Mouse (Mus musculus): ENCODE measurements around the gene Uhmk1. TPM values are rescaled to one million over a fixed set of nuclear protein-coding genes. Genes with fewer than 3 reads are reported as not detected.

Gene Uhmk1
- polyA plus RNA-seq, 1 experiment from 2014 or later = 19.7 TPM

DNA sequence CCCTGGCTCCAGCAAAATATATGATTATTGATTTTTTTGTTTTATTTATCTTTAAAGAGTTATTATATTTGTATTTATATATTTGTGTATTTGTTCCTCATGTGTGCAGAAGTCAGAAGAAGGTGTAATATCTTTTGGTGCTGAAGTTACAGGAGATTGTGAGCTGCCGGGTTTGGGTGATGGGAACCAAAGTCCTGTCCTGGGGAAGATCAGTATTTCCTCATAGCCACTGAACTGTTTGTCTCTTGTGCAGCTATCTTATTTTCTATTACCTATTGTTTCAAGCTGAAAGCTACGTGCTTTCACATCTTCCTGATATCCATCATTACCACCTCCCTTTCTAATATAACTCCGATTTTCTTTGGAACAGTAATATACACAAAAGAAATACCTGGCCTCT is 393 bp upstream of the Uhmk1 start:
- peak overlapping the region; percentile 92 for H3K4me3 ChIP-seq (ENCODE audit: low read depth, low read length)
- H3K9me3 ChIP-seq (ENCODE audit: control insufficient read depth, low read length) = no peaks in the 10 kb centered on the region
- H3K4me1 ChIP-seq (ENCODE audit: control insufficient read depth, insufficient read depth, low read length) = 0 out of 2 replicates have a peak, but pooled peaks cover 3% of the 10 kb centered on the region
- ATAC-seq (ENCODE audit: insufficient read depth, low FRiP score, low TSS enrichment) (no peak), DNase-seq (ENCODE audit: low spot score) (no peak)
- no peaks in the 10 kb centered on the region for H3K27me3 ChIP-seq (ENCODE audit: control insufficient read depth, insufficient read depth, low read length)
- WGBS = 72% methylated on average over 3 of the region's 3 CpGs
- H3K36me3 ChIP-seq (ENCODE audit: control insufficient read depth, insufficient read depth, low read length) = no peaks in the 10 kb centered on the region; the same call in 1 of the 2 replicates
- no peak overlapping the region for H3K27ac ChIP-seq (ENCODE audit: low read depth, low read length)
- no peak overlapping the region for H3K9ac ChIP-seq (ENCODE audit: low read length)
- H3K4me2 ChIP-seq (ENCODE audit: low read depth) = peak overlapping the region; percentile 27; the same call in 1 of the 2 replicates

DNA sequence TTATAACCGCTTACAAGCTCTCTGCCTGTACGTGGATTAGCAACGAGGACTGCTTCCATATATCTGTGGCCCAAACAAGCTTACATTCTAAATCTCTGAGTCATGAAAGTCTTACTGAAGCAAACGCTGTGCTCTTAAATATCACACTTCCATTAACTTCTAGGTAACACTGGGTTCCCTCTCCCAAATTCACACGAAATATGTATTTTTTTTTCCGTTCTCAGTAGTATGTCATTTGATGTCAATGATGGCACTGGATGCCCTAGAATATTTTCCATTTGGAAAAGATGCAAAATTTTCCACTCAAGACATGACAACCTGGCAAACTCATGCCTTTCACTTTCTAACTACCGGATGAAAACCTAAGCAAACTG is 827 bp downstream of the Uhmk1 start:
- H3K36me3 ChIP-seq (ENCODE audit: control insufficient read depth, insufficient read depth, low read length) = no peaks in the 10 kb centered on the region; the same call in 1 of the 2 replicates
- ATAC-seq (ENCODE audit: insufficient read depth, low FRiP score, low TSS enrichment) (no peak), DNase-seq (ENCODE audit: low spot score) (no peak)
- 0 out of 2 replicates have a peak, but pooled peaks cover 3% of the 10 kb centered on the region for H3K4me1 ChIP-seq (ENCODE audit: control insufficient read depth, insufficient read depth, low read length)
- no peak overlapping the region for H3K27ac ChIP-seq (ENCODE audit: low read depth, low read length)
- H3K27me3 ChIP-seq (ENCODE audit: control insufficient read depth, insufficient read depth, low read length) = no peaks in the 10 kb centered on the region
- H3K4me3 ChIP-seq (ENCODE audit: low read depth, low read length) = peak overlapping the region; percentile 92
- H3K9me3 ChIP-seq (ENCODE audit: control insufficient read depth, low read length) = no peaks in the 10 kb centered on the region
- H3K4me2 ChIP-seq (ENCODE audit: low read depth) = peak overlapping the region; percentile 74
- 51% methylated on average over 7 of the region's 7 CpGs for WGBS
- H3K9ac ChIP-seq (ENCODE audit: low read length) = peak overlapping the region; percentile 91

DNA sequence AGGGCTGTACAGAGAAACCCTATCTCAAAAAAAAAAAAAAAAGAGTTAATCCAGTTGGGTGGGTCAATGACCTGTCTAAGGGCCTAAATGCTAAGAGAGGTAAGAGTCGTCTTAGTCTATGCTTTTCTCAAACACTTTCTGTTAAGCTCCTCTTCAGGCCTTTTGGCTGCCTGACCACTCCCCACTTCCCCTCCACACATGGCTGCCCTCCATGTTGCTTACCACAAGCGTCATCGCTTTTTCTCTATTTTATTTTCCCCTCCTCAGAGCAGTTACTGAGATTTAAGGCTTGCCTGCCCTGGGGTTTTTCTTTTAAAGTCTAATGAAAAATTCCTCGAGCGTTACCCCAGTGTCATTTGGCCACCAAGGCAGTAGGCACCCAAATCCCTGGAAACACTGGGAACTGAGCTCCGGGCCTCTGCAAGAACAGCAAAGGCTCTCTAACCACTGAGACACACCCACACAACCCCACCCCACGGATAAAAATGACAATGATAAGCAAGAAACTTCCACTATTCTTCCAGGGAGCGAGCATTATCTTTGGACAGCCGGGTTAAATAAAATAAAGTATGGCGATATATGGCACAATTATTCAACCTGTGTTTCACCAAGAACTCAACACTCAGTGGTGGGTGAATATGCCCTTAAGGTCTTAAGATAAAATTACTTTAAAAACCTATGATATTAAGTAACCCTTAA is 1.9 kb downstream of the Uhmk1 start:
- Histone ChIP-seq H3K27me3 (ENCODE audit: control insufficient read depth, insufficient read depth, low read length) (no peaks in the 10 kb centered on the region), H3K27ac (ENCODE audit: low read depth, low read length) (no peak overlapping the region), H3K4me1 (ENCODE audit: control insufficient read depth, insufficient read depth, low read length) (0 out of 2 replicates have a peak, but pooled peaks cover 3% of the 10 kb centered on the region), H3K36me3 (ENCODE audit: control insufficient read depth, insufficient read depth, low read length) (no peaks in the 10 kb centered on the region; the same call in 1 of the 2 replicates), H3K4me3 (ENCODE audit: low read depth, low read length) (no peak overlapping the region), H3K4me2 (ENCODE audit: low read depth) (no peak overlapping the region), H3K9ac (ENCODE audit: low read length) (no peak overlapping the region), H3K9me3 (ENCODE audit: control insufficient read depth, low read length) (no peaks in the 10 kb centered on the region)
- no peak for DNase-seq (ENCODE audit: low spot score)
- WGBS = 93% methylated on average over 10 of the region's 10 CpGs
- ATAC-seq (ENCODE audit: insufficient read depth, low FRiP score, low TSS enrichment) = no peak

DNA sequence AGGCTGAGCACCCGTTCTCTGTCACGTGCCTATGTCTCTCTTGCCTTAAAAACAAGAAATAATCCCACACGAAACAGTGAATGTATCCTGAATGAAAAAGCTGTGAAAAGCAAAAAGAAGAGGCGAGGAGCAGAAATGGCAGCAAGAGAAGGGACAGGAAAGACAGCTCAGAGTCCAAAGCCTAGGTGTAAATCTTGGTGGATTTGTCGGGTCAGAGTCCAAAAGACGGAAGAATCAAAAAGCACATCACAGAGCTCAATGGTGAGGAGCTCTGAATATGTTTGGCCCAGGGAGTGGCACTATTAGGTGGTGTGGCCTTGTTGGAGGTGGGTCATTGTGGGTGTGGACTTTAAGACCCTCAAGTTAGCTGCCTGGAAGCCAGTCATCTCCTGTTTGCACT is 8.8 kb downstream of the Uhmk1 start:
- H3K4me3 ChIP-seq (ENCODE audit: low read depth, low read length) = no peak overlapping the region
- H3K36me3 ChIP-seq (ENCODE audit: control insufficient read depth, insufficient read depth, low read length) = peaks cover 12% of the 10 kb centered on the region
- no peak overlapping the region for H3K9ac ChIP-seq (ENCODE audit: low read length)
- no peak for DNase-seq (ENCODE audit: low spot score)
- no peak for ATAC-seq (ENCODE audit: insufficient read depth, low FRiP score, low TSS enrichment)
- no peaks in the 10 kb centered on the region for H3K4me1 ChIP-seq (ENCODE audit: control insufficient read depth, insufficient read depth, low read length)
- H3K4me2 ChIP-seq (ENCODE audit: low read depth) = no peak overlapping the region
- WGBS = 95% methylated on average over 6 of the region's 6 CpGs
- H3K27ac ChIP-seq (ENCODE audit: low read depth, low read length) = no peak overlapping the region
- H3K9me3 ChIP-seq (ENCODE audit: control insufficient read depth, low read length) = no peaks in the 10 kb centered on the region
- H3K27me3 ChIP-seq (ENCODE audit: control insufficient read depth, insufficient read depth, low read length) = no peaks in the 10 kb centered on the region

DNA sequence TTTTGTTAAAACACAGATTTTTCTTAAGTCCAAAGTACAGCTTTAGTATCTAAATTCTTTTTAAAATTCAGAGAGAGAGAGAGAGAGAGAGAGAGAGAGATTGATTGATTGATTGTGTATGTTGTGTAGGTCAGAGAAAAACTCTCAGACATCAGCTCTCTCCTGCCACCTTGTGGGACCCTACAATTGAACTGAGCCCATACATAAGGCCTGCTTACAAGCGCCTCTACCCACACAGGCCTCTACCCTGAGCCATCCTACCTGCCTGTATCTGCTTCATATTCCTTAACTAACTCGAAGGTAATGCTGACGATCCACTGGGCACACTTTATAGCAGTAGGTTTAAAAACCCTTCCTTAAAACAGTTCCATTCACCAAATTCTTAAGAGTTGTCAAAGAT is 14.8 kb downstream of the Uhmk1 start:
- H3K9ac ChIP-seq (ENCODE audit: low read length) = no peak overlapping the region
- DNase-seq (ENCODE audit: low spot score) (peak; percentile 25), ATAC-seq (ENCODE audit: insufficient read depth, low FRiP score, low TSS enrichment) (no peak)
- no peak overlapping the region for H3K27ac ChIP-seq (ENCODE audit: low read depth, low read length)
- no peak overlapping the region for H3K4me2 ChIP-seq (ENCODE audit: low read depth)
- no peaks in the 10 kb centered on the region for H3K9me3 ChIP-seq (ENCODE audit: control insufficient read depth, low read length)
- H3K36me3 ChIP-seq (ENCODE audit: control insufficient read depth, insufficient read depth, low read length) = peaks cover 9% of the 10 kb centered on the region; the same call in 1 of the 2 replicates
- no peak overlapping the region for H3K4me3 ChIP-seq (ENCODE audit: low read depth, low read length)
- H3K27me3 ChIP-seq (ENCODE audit: control insufficient read depth, insufficient read depth, low read length) = no peaks in the 10 kb centered on the region
- WGBS = 78% methylated on average over 3 of the region's 3 CpGs
- no peaks in the 10 kb centered on the region for H3K4me1 ChIP-seq (ENCODE audit: control insufficient read depth, insufficient read depth, low read length)

DNA sequence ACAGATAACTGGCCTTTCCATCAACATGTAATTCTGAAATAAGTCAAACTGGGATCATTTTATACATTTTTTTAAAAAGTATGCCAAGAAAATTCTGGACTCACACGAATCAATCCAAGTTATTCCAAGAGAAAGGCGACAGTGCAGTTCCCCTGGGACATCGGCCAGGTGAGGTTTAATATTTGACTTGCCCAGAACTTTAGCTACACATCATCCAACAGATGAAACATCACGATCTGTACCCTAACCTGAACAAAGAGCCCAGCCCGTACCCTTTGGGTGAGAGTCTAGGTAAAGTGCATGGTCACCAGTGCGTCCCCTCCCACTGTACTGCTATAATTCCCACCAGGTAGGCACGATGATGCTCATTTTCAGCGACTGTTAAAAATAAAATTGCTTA is 19.0 kb downstream of the Uhmk1 start:
- DNase-seq (ENCODE audit: low spot score) (no peak), ATAC-seq (ENCODE audit: insufficient read depth, low FRiP score, low TSS enrichment) (no peak)
- no peak overlapping the region for H3K4me3 ChIP-seq (ENCODE audit: low read depth, low read length)
- WGBS = 94% methylated on average over 8 of the region's 8 CpGs
- no peaks in the 10 kb centered on the region for H3K4me1 ChIP-seq (ENCODE audit: control insufficient read depth, insufficient read depth, low read length)
- H3K9me3 ChIP-seq (ENCODE audit: control insufficient read depth, low read length) = no peaks in the 10 kb centered on the region
- H3K27ac ChIP-seq (ENCODE audit: low read depth, low read length) = no peak overlapping the region
- H3K36me3 ChIP-seq (ENCODE audit: control insufficient read depth, insufficient read depth, low read length) = peaks cover 10% of the 10 kb centered on the region; the same call in 1 of the 2 replicates
- no peak overlapping the region for H3K9ac ChIP-seq (ENCODE audit: low read length)
- H3K4me2 ChIP-seq (ENCODE audit: low read depth) = no peak overlapping the region
- H3K27me3 ChIP-seq (ENCODE audit: control insufficient read depth, insufficient read depth, low read length) = no peaks in the 10 kb centered on the region

DNA sequence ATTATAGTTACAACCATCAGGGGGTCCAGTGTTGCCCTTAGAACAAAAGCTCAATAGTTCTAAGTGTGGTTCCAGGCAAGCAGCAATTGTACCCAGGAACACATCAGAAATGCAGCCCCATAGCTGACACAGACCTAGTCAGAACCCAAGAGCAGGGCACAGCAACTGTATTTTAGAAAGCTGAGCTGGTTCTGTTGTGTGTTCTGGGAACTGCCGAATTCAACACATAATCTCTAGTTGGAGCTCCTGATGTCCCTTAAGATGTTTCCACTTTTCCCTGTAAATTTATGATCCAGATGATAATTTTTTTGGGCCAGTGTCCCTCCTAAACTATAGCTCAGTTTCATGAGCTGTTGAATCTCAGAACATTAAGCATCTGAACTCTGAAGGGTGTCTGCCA is 23.3 kb downstream of the Uhmk1 start:
- peaks cover 7% of the 10 kb centered on the region; the same call in 1 of the 2 replicates for H3K36me3 ChIP-seq (ENCODE audit: control insufficient read depth, insufficient read depth, low read length)
- H3K4me3 ChIP-seq (ENCODE audit: low read depth, low read length) = no peak overlapping the region
- H3K9me3 ChIP-seq (ENCODE audit: control insufficient read depth, low read length) = no peaks in the 10 kb centered on the region
- H3K4me1 ChIP-seq (ENCODE audit: control insufficient read depth, insufficient read depth, low read length) = no peaks in the 10 kb centered on the region
- no peak overlapping the region for H3K9ac ChIP-seq (ENCODE audit: low read length)
- H3K4me2 ChIP-seq (ENCODE audit: low read depth) = no peak overlapping the region
- H3K27ac ChIP-seq (ENCODE audit: low read depth, low read length) = no peak overlapping the region
- ATAC-seq (ENCODE audit: insufficient read depth, low FRiP score, low TSS enrichment) = no peak
- no peaks in the 10 kb centered on the region for H3K27me3 ChIP-seq (ENCODE audit: control insufficient read depth, insufficient read depth, low read length)
- WGBS = 85% methylated on average over 1 of the region's 1 CpGs
- DNase-seq (ENCODE audit: low spot score) = no peak

DNA sequence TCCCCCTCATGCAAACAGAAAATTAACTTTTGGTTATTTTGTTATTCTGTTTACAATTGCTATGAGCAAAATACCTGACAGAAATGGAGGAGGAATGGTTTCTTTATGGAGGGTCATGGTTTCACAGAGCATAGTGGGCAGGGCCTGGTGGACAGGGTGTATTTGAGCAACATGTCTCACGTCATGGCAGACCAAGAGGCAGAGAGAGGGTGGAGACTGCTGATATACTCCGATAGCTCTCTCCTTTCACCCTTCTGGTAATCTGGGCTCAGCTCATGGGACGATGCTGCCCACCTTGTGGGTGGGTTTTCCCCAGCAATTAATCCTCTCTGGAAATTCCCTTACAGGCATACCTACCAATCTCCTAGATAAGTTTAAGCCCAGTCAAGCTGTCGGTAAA is 25.0 kb downstream of the Uhmk1 start:
- Histone ChIP-seq H3K9me3 (ENCODE audit: control insufficient read depth, low read length) (no peaks in the 10 kb centered on the region), H3K4me3 (ENCODE audit: low read depth, low read length) (no peak overlapping the region), H3K4me2 (ENCODE audit: low read depth) (no peak overlapping the region), H3K9ac (ENCODE audit: low read length) (no peak overlapping the region), H3K36me3 (ENCODE audit: control insufficient read depth, insufficient read depth, low read length) (peaks cover 6% of the 10 kb centered on the region; the same call in 1 of the 2 replicates), H3K27ac (ENCODE audit: low read depth, low read length) (no peak overlapping the region), H3K27me3 (ENCODE audit: control insufficient read depth, insufficient read depth, low read length) (no peaks in the 10 kb centered on the region), H3K4me1 (ENCODE audit: control insufficient read depth, insufficient read depth, low read length) (no peaks in the 10 kb centered on the region)
- 85% methylated on average over 4 of the region's 4 CpGs for WGBS
- no peak for DNase-seq (ENCODE audit: low spot score)
- no peak for ATAC-seq (ENCODE audit: insufficient read depth, low FRiP score, low TSS enrichment)

DNA sequence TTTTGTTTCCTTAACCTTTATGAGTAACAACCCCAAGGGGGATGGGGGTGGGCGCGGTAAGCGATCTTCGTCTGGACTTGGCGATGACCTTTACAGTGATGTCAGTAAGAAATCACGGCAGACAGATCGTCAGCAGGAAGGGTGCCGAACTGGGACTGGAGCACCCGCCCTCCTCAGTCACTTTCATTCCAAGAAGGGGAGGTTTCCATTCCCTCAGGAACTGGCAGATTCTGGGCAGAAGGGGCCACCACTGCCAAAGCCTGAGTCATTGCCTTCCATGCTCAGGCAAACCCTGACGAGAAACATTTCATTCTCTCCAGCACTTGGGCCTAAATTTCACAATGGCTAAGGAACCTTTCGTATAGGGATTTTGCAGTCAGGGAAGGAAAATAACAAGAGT is 26.6 kb downstream of the Uhmk1 start:
- H3K9me3 ChIP-seq (ENCODE audit: control insufficient read depth, low read length) = no peaks in the 10 kb centered on the region
- no peak overlapping the region for H3K27ac ChIP-seq (ENCODE audit: low read depth, low read length)
- no peak overlapping the region for H3K9ac ChIP-seq (ENCODE audit: low read length)
- no peak overlapping the region for H3K4me2 ChIP-seq (ENCODE audit: low read depth)
- DNase-seq (ENCODE audit: low spot score) (no peak), ATAC-seq (ENCODE audit: insufficient read depth, low FRiP score, low TSS enrichment) (no peak)
- H3K4me1 ChIP-seq (ENCODE audit: control insufficient read depth, insufficient read depth, low read length) = no peaks in the 10 kb centered on the region
- H3K27me3 ChIP-seq (ENCODE audit: control insufficient read depth, insufficient read depth, low read length) = no peaks in the 10 kb centered on the region
- no peak overlapping the region for H3K4me3 ChIP-seq (ENCODE audit: low read depth, low read length)
- 0 out of 2 replicates have a peak, but pooled peaks cover 2% of the 10 kb centered on the region for H3K36me3 ChIP-seq (ENCODE audit: control insufficient read depth, insufficient read depth, low read length)
- WGBS = 81% methylated on average over 11 of the region's 11 CpGs
